Mouse (Mus musculus): ENCODE data around the gene Ptges3.

Ptges3 gene

GRCm38 (mm10) chr10:128125951-128126350 is 67.2 kb downstream of the Ptges3 start:
- in situ Hi-C loops (cut with MboI; ENCODE audit: low pct_unique_long_range_greater_than_20kb in 1 of 2, low sequenced_read_pairs in 2 of 2, unreplicated experiment in 1 of 2), result no loop called here
